Mouse (Mus musculus) liver, embryonic 15.5 days (tissue): ENCODE measurements around the gene Tyro3. TPM values are rescaled to one million over a fixed set of nuclear protein-coding genes. Genes with fewer than 3 reads are reported as not detected.

ENCODE experiments used
- ATAC-seq: fragments of 200-750 bp; cut with Nextera tagmentation; 2 replicates; pipeline ENCODE4 v1.8.0; 2017; ENCODE audit warnings: moderate number of reproducible peaks, mild to moderate bottlenecking, moderate library complexity; ENCODE audit not compliant: insufficient read depth
- H3K27ac ChIP-seq: fragments of 300-500 bp; sonication (generic); replicated peaks from 2 replicates; pipeline ENCODE4 v1.5.1; 2015; ENCODE audit warnings: mild to moderate bottlenecking, inconsistent platforms
- H3K27me3 ChIP-seq: fragments of 300-500 bp; sonication (generic); 2 replicates; pipeline ENCODE4 v1.6.1; 2015; ENCODE audit warnings: mild to moderate bottlenecking, inconsistent platforms
- H3K36me3 ChIP-seq: fragments of 300-500 bp; sonication (generic); replicated peaks from 2 replicates; pipeline ENCODE4 v1.6.1; 2015; ENCODE audit warnings: moderate library complexity, mild to moderate bottlenecking, inconsistent platforms
- H3K4me1 ChIP-seq: fragments of 300-500 bp; sonication (generic); replicated peaks from 2 replicates; pipeline ENCODE4 v1.6.1; 2015; ENCODE audit warnings: inconsistent platforms
- H3K4me2 ChIP-seq: fragments of 300-500 bp; sonication (generic); 2 replicates; pipeline ENCODE4 v1.6.1; 2015; ENCODE audit warnings: moderate library complexity, mild to moderate bottlenecking, inconsistent platforms
- H3K4me3 ChIP-seq: fragments of 300-500 bp; sonication (generic); replicated peaks from 2 replicates; pipeline ENCODE4 v1.5.1; 2015; ENCODE audit warnings: mild to moderate bottlenecking, inconsistent platforms
- H3K9ac ChIP-seq: fragments of 300-500 bp; sonication (generic); 2 replicates; pipeline ENCODE4 v1.6.1; 2015; ENCODE audit warnings: moderate library complexity, mild to moderate bottlenecking, inconsistent platforms
- H3K9me3 ChIP-seq: fragments of 300-500 bp; sonication (generic); replicated peaks from 2 replicates; pipeline ENCODE4 v1.6.1; 2016; ENCODE audit warnings: inconsistent platforms
- WGBS: fragments of 180-500 bp; shearing (Covaris S2); methylation state at CpG from one replicate; pipeline ENCODE4 v1.1.7; 2015; ENCODE audit warnings: mixed read lengths; ENCODE audit not compliant: insufficient replicate concordance; 5-methylcytosine and 5-hydroxymethylcytosine counted together
- polyA plus RNA-seq: library from polyadenylated mRNA; unstranded; fragments of >200 nt; fragmentation: Nextera tagmentation; extraction: Ambion mirVana; gene quantifications from 2 replicates; pipeline ENCODE4 v1.2.1, GENCODE M21; 2015

The Tyro3 gene
- polyA plus RNA-seq, 1 experiment from 2014 or later, result 1.1 TPM

DNA sequence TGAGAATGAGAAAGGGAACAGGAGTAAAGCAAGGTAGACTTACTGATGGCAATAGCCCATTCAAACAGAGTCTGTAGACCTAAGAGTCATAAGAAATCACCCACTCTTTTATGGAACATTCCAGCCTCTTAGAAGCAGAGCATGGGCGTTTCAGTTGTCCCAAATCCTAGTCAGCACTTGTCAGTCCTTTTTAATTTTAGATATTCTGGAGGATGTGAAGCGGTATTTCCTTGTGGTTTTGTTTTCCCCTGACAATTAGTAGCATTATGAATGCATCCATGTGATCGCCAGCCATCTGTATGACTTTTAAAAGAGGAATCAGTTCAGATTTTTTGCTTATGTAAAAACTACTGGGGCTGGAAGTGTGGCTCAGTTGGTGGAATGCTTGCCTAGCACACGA is 67.0 kb downstream of the Tyro3 start:
- no peak overlapping the region for H3K27ac ChIP-seq
- 51% methylated on average over 4 of the region's 4 CpGs for WGBS

More for the DNA sequence above, 67.0 kb downstream of the Tyro3 start:
- no peaks in the 10 kb centered on the region for H3K9me3 ChIP-seq
- no peak for ATAC-seq
- H3K4me3 ChIP-seq, result no peak overlapping the region
- H3K4me1 ChIP-seq, result no peaks in the 10 kb centered on the region
- no peak overlapping the region for H3K9ac ChIP-seq
- H3K4me2 ChIP-seq, result no peak overlapping the region
- peaks cover 5% of the 10 kb centered on the region; the same call in 1 of the 2 replicates for H3K27me3 ChIP-seq
- H3K36me3 ChIP-seq, result no peaks in the 10 kb centered on the region

Other genes with a start within 250 kb of the Tyro3 start
- 88.1 and 94.0 TPM in 2 replicates for gene Nusap1, start 179.4 kb upstream of the Tyro3 start, polyA plus RNA-seq
- gene Oip5, start 179.3 kb upstream of the Tyro3 start, polyA plus RNA-seq, result 34.7 and 37.0 TPM in 2 replicates
- gene Ndufaf1, start 134.9 kb upstream of the Tyro3 start, polyA plus RNA-seq, result 30.8 and 30.9 TPM in 2 replicates
- gene Rtf1, start 122.7 kb upstream of the Tyro3 start, polyA plus RNA-seq, result 9.8 and 10.6 TPM in 2 replicates
- gene Itpka, start 55.4 kb upstream of the Tyro3 start, polyA plus RNA-seq, result 2.7 and 4.2 TPM in 2 replicates
- gene Ltk, start 37.3 kb upstream of the Tyro3 start, polyA plus RNA-seq, result 0.07 and 0.13 TPM in 2 replicates
- gene Rpap1, start 10.2 kb upstream of the Tyro3 start, polyA plus RNA-seq, result 9.1 and 9.9 TPM in 2 replicates
- gene Mga, start 99.5 kb downstream of the Tyro3 start, polyA plus RNA-seq, result 5.3 and 5.5 TPM in 2 replicates
- 0.22 and 0.24 TPM in 2 replicates for gene Mapkbp1, start 175.0 kb downstream of the Tyro3 start, polyA plus RNA-seq
- 4.7 and 6.0 TPM in 2 replicates for gene Jmjd7, start 229.8 kb downstream of the Tyro3 start, polyA plus RNA-seq
- gene Gm28042, start 229.8 kb downstream of the Tyro3 start, polyA plus RNA-seq, result 0.43 and 0.54 TPM in 2 replicates
- gene Pla2g4b, start 235.7 kb downstream of the Tyro3 start, polyA plus RNA-seq, result 0.08 and 0.21 TPM in 2 replicates